Mouse (Mus musculus) gastrocnemius, postnatal 10 days (tissue): ENCODE data around the gene Mrpl28. TPM values are rescaled to one million over a fixed set of nuclear protein-coding genes. Genes with fewer than 3 reads are reported as not detected.
A peak's percentile ranks its signal among the peaks of the same experiment; 100 is the strongest.
"Not testable (repeated sequence)": the region's sequence is repeated elsewhere in the genome, so short reads cannot be mapped to it uniquely, and the experiment has no call there.

ENCODE experiments used
- DNase-seq: peaks from one replicate; pipeline ENCODE4 v3.0.0; 2021; ENCODE audit warnings: mixed read lengths
- total RNA-seq, 2 experiments: library from RNA; stranded (reverse); gene quantifications; 2 replicates each; pipeline ENCODE4 v1.2.3; 2021

Mrpl28 gene
- total RNA-seq, 2 experiments from 2014 or later = 48.4 to 52.3 TPM

GRCm38 (mm10) chr17:26115956-26116487 is 7.3 kb upstream of the Mrpl28 start:
- DNase-seq = no peak

DNA sequence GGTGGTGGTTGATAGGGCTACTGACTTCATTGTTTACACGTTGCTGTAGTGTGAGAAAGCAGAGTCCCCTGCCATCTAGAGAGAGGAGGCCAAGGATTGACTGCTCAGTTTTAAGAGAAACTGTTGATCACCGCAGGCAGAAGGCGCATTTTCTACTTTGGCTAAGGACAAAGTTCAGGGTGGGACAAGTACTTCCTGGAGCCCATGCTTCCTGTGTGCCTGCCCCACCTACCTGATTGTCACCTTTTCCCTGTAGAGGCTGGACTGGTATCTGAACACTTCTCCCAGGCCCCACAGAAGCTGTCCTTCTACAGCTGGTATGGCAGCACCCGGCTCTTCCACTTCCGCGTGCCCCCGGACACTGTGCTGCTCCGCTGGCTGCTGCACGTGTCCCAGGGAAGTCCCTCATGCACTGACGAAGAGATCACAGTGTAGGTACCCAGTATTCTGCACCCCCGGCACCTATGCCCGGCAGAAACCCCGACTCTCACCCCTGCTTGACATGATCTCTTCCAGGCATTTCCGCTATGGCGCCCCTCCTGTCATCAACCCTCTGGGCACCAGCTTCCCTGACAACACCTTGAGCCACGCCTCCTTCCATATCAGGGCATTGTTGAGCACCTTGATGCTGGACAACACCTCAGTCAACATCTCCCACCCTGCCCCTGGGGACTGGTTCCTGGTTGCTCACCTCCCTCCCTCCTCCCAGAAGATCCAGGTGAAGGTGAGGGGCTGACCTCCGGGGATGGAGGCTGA is 6.6 kb upstream of the Mrpl28 start:
- no peak for DNase-seq

DNA sequence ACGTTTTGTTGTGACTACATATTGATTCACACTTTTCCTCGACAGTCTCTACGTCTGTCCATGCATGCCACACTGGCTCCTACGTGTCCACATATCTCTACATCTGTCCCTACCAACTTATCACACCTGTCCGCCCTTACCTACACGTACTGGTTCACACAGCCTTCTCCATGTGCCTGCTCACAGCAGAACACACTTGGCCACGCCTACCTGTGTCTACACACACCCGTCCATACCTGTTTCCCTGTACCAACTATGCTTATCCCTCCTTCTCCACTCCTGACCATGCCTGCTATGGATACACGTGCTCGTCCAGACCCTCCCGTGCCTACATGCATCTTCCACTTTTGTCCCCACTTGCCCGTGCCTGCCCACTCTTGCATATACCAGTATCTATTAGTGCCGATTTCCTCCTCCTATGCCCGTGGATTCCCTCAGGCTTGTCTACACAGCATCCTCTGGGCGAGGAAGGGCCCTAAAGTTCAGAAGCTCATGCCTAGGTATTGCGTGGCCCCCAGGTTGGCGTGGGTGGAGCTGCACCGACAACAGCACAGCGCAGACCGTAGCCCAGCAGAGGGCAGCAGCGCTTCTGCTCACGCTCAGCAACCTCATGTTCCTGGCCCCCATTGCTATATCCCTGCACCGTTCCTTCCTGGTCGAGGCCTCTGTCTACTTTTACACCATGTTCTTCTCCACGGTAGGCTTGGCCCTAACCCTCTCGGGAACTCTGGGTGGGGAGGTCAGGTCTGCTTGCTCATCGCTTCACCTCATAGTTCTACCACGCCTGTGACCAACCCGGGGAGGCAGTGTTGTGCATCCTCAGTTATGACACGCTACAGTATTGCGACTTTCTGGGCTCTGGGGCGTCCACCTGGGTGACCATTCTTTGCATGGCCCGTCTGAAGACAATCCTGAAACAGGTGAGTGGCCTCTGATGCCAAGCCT is 3.3 kb upstream of the Mrpl28 start:
- DNase-seq = peak; percentile 61

GRCm38 (mm10) chr17:26122431-26123140 is 714 bp upstream of the Mrpl28 start:
- no peak for DNase-seq

DNA sequence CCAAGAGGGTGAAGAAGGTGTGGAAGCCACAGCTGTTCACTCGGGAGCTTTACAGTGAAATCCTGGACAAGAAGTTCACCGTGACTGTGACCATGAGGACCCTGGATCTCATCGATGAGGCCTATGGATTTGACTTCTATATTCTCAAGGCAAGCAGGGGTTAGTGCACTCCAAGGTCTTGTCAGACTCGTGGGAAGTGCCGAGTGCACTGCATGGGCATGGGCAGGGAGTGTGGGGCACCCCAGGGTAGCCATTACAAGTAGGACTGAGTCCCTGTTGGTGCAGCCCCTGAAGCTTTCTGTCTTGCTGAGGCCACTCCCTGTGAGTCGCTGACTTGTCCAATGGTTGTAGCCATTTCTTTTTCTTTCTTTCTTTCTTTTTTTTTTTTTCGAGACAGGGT is 1.3 kb downstream of the Mrpl28 start:
- no peak for DNase-seq

GRCm38 (mm10) chr17:26125226-26125625 is 1.9 kb downstream of the Mrpl28 start:
- DNase-seq = no peak

DNA sequence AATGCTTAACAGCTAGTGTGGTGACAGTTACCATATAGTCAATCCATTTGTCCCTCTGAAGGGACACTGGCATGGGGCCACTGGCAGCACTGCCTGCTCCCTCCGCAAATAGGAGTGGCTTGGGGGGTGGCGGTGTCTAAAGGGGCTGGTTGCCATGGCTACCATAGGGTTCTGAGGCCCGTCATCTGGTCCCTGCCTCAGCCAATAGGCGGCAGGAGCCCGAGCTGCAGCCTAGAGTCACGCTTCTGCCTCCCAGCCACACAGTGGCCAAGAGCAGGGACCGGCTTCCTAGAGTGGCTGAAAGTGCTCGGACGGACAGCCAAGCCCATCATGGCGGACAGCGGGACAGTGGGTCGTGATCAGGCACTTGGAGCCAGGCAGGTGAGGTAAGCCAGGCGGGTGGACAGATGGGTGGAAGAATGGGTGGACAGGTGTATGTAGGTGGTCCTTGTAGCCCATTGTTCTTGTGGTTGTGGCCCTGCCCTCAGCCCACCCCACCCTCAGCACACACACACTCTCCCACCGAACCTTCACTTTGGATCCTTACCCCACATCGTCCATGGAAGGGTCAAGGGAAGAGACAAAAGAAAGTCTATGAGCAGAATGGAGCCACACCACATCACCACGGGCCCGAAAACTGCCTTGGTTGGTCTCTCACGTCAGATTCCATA is 7.9 kb downstream of the Mrpl28 start:
- no peak for DNase-seq

DNA sequence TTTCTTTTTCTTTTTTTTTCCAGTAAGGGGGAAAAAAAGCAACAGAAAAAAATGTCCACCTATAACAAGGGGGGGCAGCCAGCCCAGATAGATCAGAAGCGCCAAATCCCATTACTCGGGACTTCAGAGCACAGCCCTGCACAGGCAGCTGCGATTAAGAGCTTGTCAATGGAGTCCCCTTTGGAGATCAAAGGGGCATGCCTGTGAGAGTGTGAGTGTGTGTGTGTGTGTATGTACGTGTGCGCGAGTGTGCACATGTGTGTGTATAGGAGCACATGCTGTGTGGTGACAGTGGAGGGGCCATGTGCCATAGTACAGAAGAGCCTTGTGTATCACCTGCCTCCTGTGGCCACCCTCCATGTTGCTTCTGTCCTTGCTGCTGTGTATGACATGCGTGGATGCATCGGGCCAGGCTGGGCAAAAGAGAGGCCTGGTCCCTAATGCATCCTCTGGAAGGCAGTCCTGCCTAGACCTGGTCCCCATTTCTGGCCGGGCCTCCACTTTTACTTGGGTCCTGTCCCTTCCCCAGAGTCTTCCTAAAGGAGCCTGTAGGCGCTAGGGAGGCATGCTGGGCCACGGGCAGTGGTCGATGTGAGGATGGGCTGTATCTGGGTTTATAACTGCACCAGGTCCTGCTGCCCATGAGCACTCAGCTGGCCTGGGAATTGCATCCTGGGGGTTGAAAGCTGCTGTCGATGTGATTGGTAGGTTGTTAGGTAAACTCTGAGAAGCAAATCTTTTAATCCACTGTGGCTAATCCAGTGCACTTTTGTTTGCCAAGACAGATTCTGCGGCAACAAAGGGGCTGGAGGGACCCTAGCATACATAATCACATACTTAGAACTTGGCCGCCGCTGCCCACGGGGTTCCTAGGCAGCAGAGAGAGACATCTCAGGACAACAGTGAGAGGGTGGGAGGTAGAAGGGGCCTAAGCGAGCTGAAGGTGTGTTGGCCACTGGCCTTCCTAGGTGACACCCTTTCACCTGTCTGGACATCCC is 8.9 kb downstream of the Mrpl28 start:
- no peak for DNase-seq

- DNase-seq = no peak
Observed at GRCm38 (mm10) chr17:26137106-26137750, 13.9 kb downstream of the Mrpl28 start.

GRCm38 (mm10) chr17:26137751-26138130 is 14.4 kb downstream of the Mrpl28 start:
- DNase-seq = no peak

DNA sequence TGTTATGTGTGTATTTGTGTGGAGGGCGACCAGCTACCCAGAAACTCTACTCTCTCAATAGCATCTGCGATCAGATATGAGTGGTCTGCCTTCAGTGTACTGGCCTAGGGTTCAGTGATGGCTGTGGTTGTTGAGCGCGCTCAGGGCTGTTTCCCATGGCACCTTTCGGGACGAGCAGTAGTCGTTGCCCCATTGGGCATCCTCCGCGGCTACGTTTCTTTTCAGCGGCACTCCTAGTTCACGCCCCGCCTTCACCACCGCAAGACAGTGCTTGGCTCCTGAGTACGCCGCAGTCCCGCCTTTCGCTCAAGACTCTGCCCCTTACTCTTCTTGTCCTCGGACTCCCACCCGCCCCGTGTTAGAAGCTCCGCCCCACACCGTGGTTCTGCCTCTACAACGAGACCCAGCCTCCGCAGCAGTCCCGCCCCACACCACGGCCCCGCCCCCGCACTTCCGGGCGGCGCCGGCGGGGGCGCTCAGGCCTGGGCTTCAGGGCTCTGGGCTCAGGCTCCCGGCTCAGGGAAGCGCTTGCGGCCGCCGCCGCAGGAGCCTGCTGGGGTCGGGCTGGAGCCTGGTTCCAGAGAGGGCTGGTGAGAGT is 15.0 kb downstream of the Mrpl28 start, which contains the start of gene Axin1:
Gene Axin1 (plus strand): TSS at position 450 of the 598 bp plus-strand sequence.
- DNase-seq = peak; percentile 90

DNA sequence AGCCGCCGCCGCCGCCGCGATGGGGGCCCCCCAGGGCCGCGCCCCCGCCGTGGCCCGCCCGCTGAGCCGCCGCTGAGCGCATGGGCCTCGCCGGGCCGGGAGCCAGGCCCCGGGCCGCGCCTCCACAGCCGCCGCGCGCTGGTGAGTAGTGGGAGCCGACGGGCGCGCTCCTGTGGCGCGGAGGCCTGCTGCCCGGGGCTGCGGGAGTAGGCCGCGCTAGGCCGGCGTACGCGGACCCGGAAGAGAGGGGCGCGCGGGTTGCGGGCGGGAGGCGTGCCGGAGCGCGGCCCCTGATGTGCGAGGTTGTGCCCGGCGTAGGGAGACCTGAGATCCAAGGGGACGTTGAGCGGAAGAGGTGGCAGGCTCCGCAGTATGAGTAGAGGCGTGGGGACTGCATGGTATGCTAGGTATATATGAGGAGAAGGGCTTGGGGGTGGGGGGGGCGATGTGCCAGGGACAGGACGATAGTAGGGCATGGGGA is 15.6 kb downstream of the Mrpl28 start:
- DNase-seq = no peak

DNA sequence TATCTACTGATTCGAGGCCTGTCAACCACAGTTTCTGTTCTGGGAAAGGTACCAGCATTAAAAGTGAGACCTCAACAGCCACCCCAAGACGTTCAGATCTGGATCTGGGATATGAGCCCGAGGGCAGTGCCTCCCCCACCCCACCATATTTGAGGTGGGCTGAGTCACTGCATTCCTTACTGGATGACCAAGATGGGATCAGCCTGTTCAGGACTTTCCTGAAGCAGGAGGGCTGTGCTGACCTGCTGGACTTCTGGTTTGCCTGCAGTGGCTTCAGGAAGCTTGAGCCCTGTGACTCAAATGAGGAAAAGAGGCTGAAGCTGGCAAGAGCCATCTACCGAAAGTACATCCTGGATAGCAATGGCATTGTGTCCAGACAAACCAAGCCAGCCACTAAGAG is 19.5 kb downstream of the Mrpl28 start:
- no peak for DNase-seq

- no peak for DNase-seq
Observed at GRCm38 (mm10) chr17:26143386-26143785, 20.1 kb downstream of the Mrpl28 start.

DNA sequence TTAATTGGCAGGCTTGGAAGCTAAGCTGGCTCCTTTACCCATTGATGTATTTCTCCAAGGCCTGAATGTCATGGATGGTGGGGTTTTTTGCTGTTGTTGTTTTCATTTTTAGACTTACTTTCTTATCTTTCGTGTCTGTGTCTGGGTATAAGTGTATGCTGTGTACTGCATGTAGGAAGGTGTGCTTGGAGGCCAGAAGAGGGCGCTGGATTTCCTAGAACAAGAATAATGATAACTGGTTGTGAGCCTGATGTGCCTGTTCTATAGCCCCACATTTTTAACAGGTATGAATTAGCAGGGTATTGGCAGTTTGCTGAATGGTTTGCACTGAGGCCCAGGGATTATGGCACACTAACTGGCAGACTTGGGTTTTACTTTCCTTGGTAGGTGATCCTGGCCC is 25.8 kb downstream of the Mrpl28 start:
- no peak for DNase-seq

DNA sequence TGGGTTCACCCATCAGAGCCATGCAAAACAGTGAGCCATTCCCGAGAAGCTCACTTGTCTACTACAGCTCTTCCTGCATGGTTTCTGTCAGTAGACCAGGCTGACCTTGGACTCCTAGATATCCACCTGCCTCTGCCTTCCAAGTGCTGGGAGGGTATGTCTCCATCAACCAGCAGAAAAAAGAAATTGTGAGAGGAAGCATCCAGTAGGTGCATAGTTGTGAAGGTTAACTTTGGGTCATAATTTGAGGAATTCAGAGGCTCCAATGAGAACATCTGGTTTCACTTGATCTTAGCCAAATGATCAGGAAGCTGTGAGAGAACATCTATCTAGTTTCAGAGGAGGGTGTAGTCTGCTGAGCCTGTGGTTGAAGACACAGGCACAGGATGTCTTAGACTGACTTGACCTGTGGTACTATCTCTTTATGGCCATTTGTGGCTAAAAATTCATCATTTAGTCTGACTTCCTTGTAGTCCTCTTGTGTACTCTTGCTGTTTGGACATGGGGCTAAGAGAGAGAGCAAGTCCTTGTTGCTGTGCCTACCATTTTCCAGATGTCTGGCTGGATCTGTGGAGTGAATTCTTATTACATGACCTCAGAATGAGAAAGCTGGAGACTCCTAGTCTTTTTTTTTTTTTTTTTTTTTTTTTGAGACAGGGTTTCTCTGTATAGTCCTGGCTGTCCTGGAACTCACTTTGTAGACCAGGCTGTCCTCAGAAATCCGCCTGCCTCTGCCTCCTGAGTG is 28.8 kb downstream of the Mrpl28 start:
- DNase-seq = no peak

- DNase-seq = no peak
Observed at GRCm38 (mm10) chr17:26162736-26163135, 39.4 kb downstream of the Mrpl28 start.

DNA sequence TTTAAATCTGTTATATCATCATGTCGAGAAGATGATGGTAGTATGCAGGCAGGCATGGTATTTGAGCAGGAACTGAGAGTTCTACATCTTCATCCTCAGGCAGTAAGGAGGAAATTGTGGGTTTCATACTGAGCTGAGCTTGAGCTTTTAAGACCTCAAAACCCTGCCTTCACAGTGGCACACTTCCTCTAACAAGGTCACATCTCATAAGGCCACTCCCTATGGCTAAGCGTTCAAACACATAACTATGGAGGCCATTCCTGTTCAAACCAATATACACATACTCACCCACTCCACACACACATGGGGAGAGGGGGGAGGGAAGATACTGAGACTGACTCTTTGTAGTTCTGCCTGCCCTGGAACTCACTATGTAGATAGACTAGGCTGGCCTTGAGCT is 44.7 kb downstream of the Mrpl28 start:
- no peak for DNase-seq

GRCm38 (mm10) chr17:26175248-26175647 is 51.9 kb downstream of the Mrpl28 start:
- not testable (repeated sequence) for DNase-seq
